Mouse (Mus musculus) MEL (cell line): ENCODE results near the gene Gpam. TPM values are rescaled to one million over a fixed set of nuclear protein-coding genes. Genes with fewer than 3 reads are reported as not detected.

Experiments
- DNase-seq: peaks from one replicate; pipeline ENCODE4 v3.0.0; 2011; ENCODE audit warnings: low read depth, low spot score
- H3K27ac ChIP-seq: 2 replicates; pipeline ENCODE4 v1.5.1; 2012; ENCODE audit warnings: low read depth, mild to moderate bottlenecking, control low read depth, low read length, moderate library complexity; ENCODE audit not compliant: control insufficient read depth
- H3K27me3 ChIP-seq, 2 experiments: fragments of 150-350 bp in 1 of 2; sonication (generic) in 1 of 2; 2 replicates each; pipeline ENCODE4 v1.6.1; 2012; ENCODE audit warnings: low read length in 2 of 2, mild to moderate bottlenecking in 2 of 2, improper control_type of control experiment in 1 of 2, moderate library complexity in 1 of 2; ENCODE audit not compliant: insufficient read depth in 2 of 2, control insufficient read depth in 1 of 2
- H3K36me3 ChIP-seq, 2 experiments: 2 replicates each; pipeline ENCODE4 v1.6.1; 2012 to 2014; ENCODE audit warnings: low read length in 2 of 2, improper control_type of control experiment in 1 of 2, inconsistent platforms in 1 of 2, mild to moderate bottlenecking in 1 of 2; ENCODE audit not compliant: insufficient read depth in 2 of 2, control insufficient read depth in 1 of 2
- H3K4me1 ChIP-seq, 2 experiments: fragments of 150-350 bp in 1 of 2; sonication (generic) in 1 of 2; 2 replicates each; pipeline ENCODE4 v1.6.1; 2012; ENCODE audit warnings: low read length in 2 of 2, improper control_type of control experiment in 1 of 2, mild to moderate bottlenecking in 1 of 2; ENCODE audit not compliant: insufficient read depth in 2 of 2, control insufficient read depth in 1 of 2
- H3K4me3 ChIP-seq, 2 experiments: fragments of 150-350 bp in 1 of 2; sonication (generic) in 1 of 2; 2 replicates each; pipeline ENCODE4 v1.5.1; 2012; ENCODE audit warnings: low read depth in 2 of 2, low read length in 2 of 2, mild to moderate bottlenecking in 2 of 2, moderate library complexity in 2 of 2, control low read depth in 1 of 2, improper control_type of control experiment in 1 of 2; ENCODE audit not compliant: control insufficient read depth in 1 of 2, insufficient read depth in 1 of 2
- H3K79me2 ChIP-seq: 2 replicates; pipeline ENCODE4 v1.6.1; 2012; ENCODE audit warnings: mild to moderate bottlenecking, low read length, moderate library complexity; ENCODE audit not compliant: control insufficient read depth, poor library complexity, insufficient read depth
- H3K9ac ChIP-seq: 2 replicates; pipeline ENCODE4 v1.6.1; 2012; ENCODE audit warnings: low read depth, mild to moderate bottlenecking, control low read depth, low read length, moderate library complexity; ENCODE audit not compliant: control insufficient read depth, poor library complexity, severe bottlenecking
- H3K9me3 ChIP-seq: fragments of 150-350 bp; sonication (generic); replicated peaks from 2 replicates; pipeline ENCODE4 v1.6.1; 2012; ENCODE audit warnings: mild to moderate bottlenecking, low read length, improper control_type of control experiment, moderate library complexity; ENCODE audit not compliant: insufficient read depth
- CHD1 ChIP-seq: IDR thresholded peaks from 2 replicates; pipeline ENCODE4 v1.6.1; 2012; ENCODE audit warnings: low read depth, mild to moderate bottlenecking, inconsistent platforms, low read length, improper control_type of control experiment
- CHD2 ChIP-seq: IDR thresholded peaks from 2 replicates; pipeline ENCODE4 v1.6.1; 2011; ENCODE audit warnings: low read length, improper control_type of control experiment
- CTCF ChIP-seq, 3 experiments: IDR thresholded peaks in 2 of 3; conservative IDR thresholded peaks in 1 of 3; 2 replicates each; pipeline ENCODE4 v1.5.1; 2011 to 2012; ENCODE audit warnings: low read length in 3 of 3, low read depth in 2 of 3, mild to moderate bottlenecking in 2 of 3, improper control_type of control experiment in 1 of 3, inconsistent platforms in 1 of 3, mixed read lengths in 1 of 3, moderate library complexity in 1 of 3; ENCODE audit not compliant: control insufficient read depth in 1 of 3, insufficient read depth in 1 of 3, poor library complexity in 1 of 3, severe bottlenecking in 1 of 3
- EP300 ChIP-seq, 2 experiments: IDR thresholded peaks; 2 replicates each; pipeline ENCODE4 v1.6.1; 2011; ENCODE audit warnings: improper control_type of control experiment in 2 of 2, low read length in 2 of 2, low read depth in 1 of 2, mild to moderate bottlenecking in 1 of 2
- GATA1 ChIP-seq: IDR thresholded peaks from 2 replicates; pipeline ENCODE4 v1.6.1; 2011; ENCODE audit warnings: low read depth, low read length, improper control_type of control experiment
- HCFC1 ChIP-seq: IDR thresholded peaks from 2 replicates; pipeline ENCODE4 v1.6.1; 2012; ENCODE audit warnings: low read depth, mild to moderate bottlenecking, inconsistent platforms, low read length, improper control_type of control experiment, moderate library complexity
- JUND ChIP-seq: IDR thresholded peaks from 2 replicates; pipeline ENCODE4 v1.6.1; 2011; ENCODE audit warnings: low read depth, mild to moderate bottlenecking, improper control_type of control experiment, low read length
- KAT2A ChIP-seq: conservative IDR thresholded peaks from 2 replicates; pipeline ENCODE4 v1.6.1; 2012; ENCODE audit warnings: low read depth, low read length, improper control_type of control experiment, inconsistent platforms
- MAFK ChIP-seq: IDR thresholded peaks from 2 replicates; pipeline ENCODE4 v1.6.1; 2011; ENCODE audit warnings: low read depth, mild to moderate bottlenecking, low read length, improper control_type of control experiment, borderline replicate concordance
- MAX ChIP-seq: IDR thresholded peaks from 2 replicates; pipeline ENCODE4 v1.6.1; 2011; ENCODE audit warnings: low read length, improper control_type of control experiment
- MAZ ChIP-seq: IDR thresholded peaks from 2 replicates; pipeline ENCODE4 v1.6.1; 2012; ENCODE audit warnings: low read depth, mild to moderate bottlenecking, inconsistent platforms, low read length, improper control_type of control experiment
- MEF2A ChIP-seq: IDR thresholded peaks from 2 replicates; pipeline ENCODE4 v1.6.1; 2014; ENCODE audit warnings: low read depth, mild to moderate bottlenecking, inconsistent platforms, low read length, improper control_type of control experiment; ENCODE audit not compliant: poor library complexity, insufficient replicate concordance, severe bottlenecking; ENCODE audit errors: extremely low read depth
- MXI1 ChIP-seq: IDR thresholded peaks from 2 replicates; pipeline ENCODE4 v1.6.1; 2011; ENCODE audit warnings: mild to moderate bottlenecking, low read depth, low read length, improper control_type of control experiment
- NELFE ChIP-seq: IDR thresholded peaks from 2 replicates; pipeline ENCODE4 v1.6.1; 2011; ENCODE audit warnings: low read depth, low read length, improper control_type of control experiment
- NRF1 ChIP-seq: IDR thresholded peaks from 2 replicates; pipeline ENCODE4 v1.6.1; 2014; ENCODE audit warnings: low read depth, mild to moderate bottlenecking, inconsistent platforms, low read length, improper control_type of control experiment, moderate library complexity; ENCODE audit not compliant: poor library complexity, insufficient read depth, severe bottlenecking
- POLR2AphosphoS5 ChIP-seq: IDR thresholded peaks from 2 replicates; pipeline ENCODE4 v1.6.1; 2012; ENCODE audit warnings: low read depth, borderline replicate concordance, mild to moderate bottlenecking, inconsistent platforms, low read length, moderate library complexity, mixed read lengths
- RAD21 ChIP-seq: IDR thresholded peaks from 2 replicates; pipeline ENCODE4 v1.6.1; 2011; ENCODE audit warnings: mild to moderate bottlenecking, low read depth, low read length, improper control_type of control experiment
- TBP ChIP-seq: IDR thresholded peaks from 2 replicates; pipeline ENCODE4 v1.8.0; 2011; ENCODE audit warnings: low read depth, low read length, improper control_type of control experiment
- UBTF ChIP-seq: IDR thresholded peaks from 2 replicates; pipeline ENCODE4 v1.6.1; 2012; ENCODE audit warnings: low read depth, mild to moderate bottlenecking, inconsistent platforms, low read length, improper control_type of control experiment, moderate library complexity, borderline replicate concordance; ENCODE audit not compliant: insufficient read depth
- ZMIZ1 ChIP-seq: IDR thresholded peaks from 2 replicates; pipeline ENCODE4 v1.6.1; 2012; ENCODE audit warnings: low read depth, mild to moderate bottlenecking, inconsistent platforms, low read length, improper control_type of control experiment, moderate library complexity
- ZNF384 ChIP-seq: IDR thresholded peaks from 2 replicates; pipeline ENCODE4 v1.6.1; 2012; ENCODE audit warnings: low read depth, mild to moderate bottlenecking, inconsistent platforms, low read length, improper control_type of control experiment
- polyA plus RNA-seq, 2 experiments: library from polyadenylated mRNA; stranded (reverse) in 1 of 2; unstranded in 1 of 2; fragments of >175 nt in 1 of 2; fragments of >200 nt in 1 of 2; gene quantifications; 2 replicates each; pipeline versions ENCODE4 v1.2.1 to v1.2.4; 2012; ENCODE audit warnings: low replicate concordance in 2 of 2, low read depth in 1 of 2; ENCODE audit not compliant: insufficient read length in 2 of 2, insufficient read depth in 1 of 2, missing spikeins in 1 of 2
- total RNA-seq: library from RNA; depleted of rRNA; stranded (reverse); fragments of 300-350 nt; gene quantifications from 2 replicates; pipeline ENCODE4 v1.2.3, GENCODE M21; 2012

Gene Gpam
- total and polyA plus RNA-seq, 3 experiments = 26.2 to 327 (median 37.1) TPM

- Histone ChIP-seq H3K4me3 (no peak overlapping the region), H3K4me1 (no peaks in the 10 kb centered on the region), H3K79me2 (no peaks in the 10 kb centered on the region), H3K36me3 (no peaks in the 10 kb centered on the region), H3K9me3 (no peaks in the 10 kb centered on the region), H3K27ac (no peak overlapping the region), H3K9ac (no peak overlapping the region), H3K27me3 (peaks cover 3 to 6% of the 10 kb centered on the region in 2 experiments; a peak in 3 of 4 replicates)
- no peak for TF ChIP-seq MAFK
- no peak for TF ChIP-seq ZMIZ1
- TF ChIP-seq UBTF = no peak
- no peak for TF ChIP-seq GATA1
- no peak for TF ChIP-seq TBP
- TF ChIP-seq EP300 (IDR thresholded peaks at IDR 0.05; ENCODE audit: low read depth in 1 of 2, low read length in 2 of 2) = no peak
- TF ChIP-seq MEF2A = no peak
- no peak for TF ChIP-seq JUND
- no peak for TF ChIP-seq CTCF (IDR thresholded peaks at IDR 0.05 in 2 of 3, conservative IDR thresholded peaks at IDR 0.05 in 1 of 3; ENCODE audit: control insufficient read depth in 1 of 3, insufficient read depth in 1 of 3, low read depth in 2 of 3, low read length in 3 of 3, poor library complexity in 1 of 3, severe bottlenecking in 1 of 3)
- no peak for TF ChIP-seq MAX
- TF ChIP-seq CHD1 = no peak
- TF ChIP-seq MAZ = no peak
- DNase-seq = no peak
Measured at GRCm38 (mm10) chr19:55139301-55139700, 12.3 kb upstream of the Gpam start.

DNA sequence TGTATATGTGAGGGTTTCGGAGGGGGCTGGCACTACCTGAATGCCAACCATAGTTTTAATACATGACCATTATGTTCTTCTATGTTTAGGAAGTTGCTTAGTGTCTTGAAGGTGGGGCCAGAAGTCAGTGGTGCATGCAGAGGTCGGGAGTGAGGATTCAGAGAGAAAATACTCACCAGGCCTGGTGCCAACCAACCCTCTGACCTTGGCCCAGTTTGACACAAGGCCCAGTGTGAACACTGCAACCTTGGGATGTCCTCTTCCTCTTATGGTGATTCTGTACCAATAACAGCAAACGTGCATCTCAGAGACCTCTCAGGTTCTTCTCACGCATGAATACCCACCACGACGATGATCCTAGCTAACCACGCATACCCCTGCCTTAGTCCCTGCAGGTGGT lies 11.5 kb upstream of the Gpam start:
- DNase-seq = no peak
- Histone ChIP-seq H3K36me3 (no peaks in the 10 kb centered on the region), H3K4me1 (no peaks in the 10 kb centered on the region), H3K79me2 (no peaks in the 10 kb centered on the region), H3K27me3 (peaks cover 3 to 6% of the 10 kb centered on the region in 2 experiments; a peak in 2 of 4 replicates), H3K9ac (no peak overlapping the region), H3K27ac (no peak overlapping the region), H3K9me3 (no peaks in the 10 kb centered on the region), H3K4me3 (no peak overlapping the region)
- no peak for TF ChIP-seq CHD2
- TF ChIP-seq RAD21 = no peak
- TF ChIP-seq NRF1 = no peak
- TF ChIP-seq ZNF384 = no peak
- TF ChIP-seq HCFC1 = no peak
- no peak for TF ChIP-seq NELFE
- TF ChIP-seq KAT2A = no peak
- TF ChIP-seq POLR2AphosphoS5 = no peak
- TF ChIP-seq MXI1 = no peak
- no peak for TF ChIP-seq EP300 (IDR thresholded peaks at IDR 0.05; ENCODE audit: low read depth in 1 of 2, low read length in 2 of 2)
- no peak for TF ChIP-seq MEF2A
